Mouse (Mus musculus): Measurements from ENCODE around the gene Col6a4. TPM values are rescaled to one million over a fixed set of nuclear protein-coding genes. Genes with fewer than 3 reads are reported as not detected.

Col6a4 gene
- polyA plus RNA-seq, 1 experiment from 2014 or later = 0.86 TPM

- H3K36me3 ChIP-seq (ENCODE audit: insufficient read depth, low read length) = no peaks in the 10 kb centered on the region
- H3K27me3 ChIP-seq (ENCODE audit: insufficient read depth, low read length) = no peaks in the 10 kb centered on the region
- no peak overlapping the region for H3K4me2 ChIP-seq (ENCODE audit: low read length)
- DNase-seq (ENCODE audit: low spot score) (no peak), ATAC-seq (replicated peaks; ENCODE audit: low FRiP score, low read depth) (no peak)
- H3K27ac ChIP-seq = no peak overlapping the region
- no peaks in the 10 kb centered on the region for H3K4me1 ChIP-seq (replicated peaks; ENCODE audit: insufficient read depth, low read length)
- TF ChIP-seq CTCF (IDR thresholded peaks at IDR 0.05; ENCODE audit: low read depth) = no peak
- no peak overlapping the region for H3K9ac ChIP-seq (ENCODE audit: low read depth, low read length)
- 7% methylated on average over 13 of the region's 13 CpGs for WGBS
- H3K9me3 ChIP-seq (replicated peaks; ENCODE audit: low read length) = no peaks in the 10 kb centered on the region
- no peak overlapping the region for H3K4me3 ChIP-seq (replicated peaks; ENCODE audit: low read depth, low read length)
Observed at GRCm38 (mm10) chr9:105976871-105977270, 119.7 kb downstream of the Col6a4 start.

GRCm38 (mm10) chr9:105976314-105976713 is 120.3 kb downstream of the Col6a4 start:
- no peak for TF ChIP-seq CTCF (IDR thresholded peaks at IDR 0.05; ENCODE audit: low read depth)
- no peak overlapping the region for H3K27ac ChIP-seq
- WGBS = 39% methylated on average over 6 of the region's 6 CpGs

GRCm38 (mm10) chr9:105973736-105974135 is 122.8 kb downstream of the Col6a4 start:
- no peaks in the 10 kb centered on the region for H3K4me1 ChIP-seq (replicated peaks; ENCODE audit: insufficient read depth, low read length)
- H3K9me3 ChIP-seq (replicated peaks; ENCODE audit: low read length) = no peaks in the 10 kb centered on the region
- H3K4me2 ChIP-seq (ENCODE audit: low read length) = no peak overlapping the region
- DNase-seq (ENCODE audit: low spot score) (no peak), ATAC-seq (replicated peaks; ENCODE audit: low FRiP score, low read depth) (no peak)
- no peak overlapping the region for H3K27ac ChIP-seq
- TF ChIP-seq CTCF (IDR thresholded peaks at IDR 0.05; ENCODE audit: low read depth) = no peak
- no peaks in the 10 kb centered on the region for H3K36me3 ChIP-seq (ENCODE audit: insufficient read depth, low read length)
- no peaks in the 10 kb centered on the region for H3K27me3 ChIP-seq (ENCODE audit: insufficient read depth, low read length)
- H3K9ac ChIP-seq (ENCODE audit: low read depth, low read length) = no peak overlapping the region
- no peak overlapping the region for H3K4me3 ChIP-seq (replicated peaks; ENCODE audit: low read depth, low read length)
- 70% methylated on average over 1 of the region's 1 CpGs for WGBS

More at GRCm38 (mm10) chr9:105976314-105976713, 120.3 kb downstream of the Col6a4 start:
- no peaks in the 10 kb centered on the region for H3K9me3 ChIP-seq (replicated peaks; ENCODE audit: low read length)
- H3K36me3 ChIP-seq (ENCODE audit: insufficient read depth, low read length) = no peaks in the 10 kb centered on the region
- ATAC-seq (replicated peaks; ENCODE audit: low FRiP score, low read depth) = no peak
- H3K27me3 ChIP-seq (ENCODE audit: insufficient read depth, low read length) = no peaks in the 10 kb centered on the region
- no peaks in the 10 kb centered on the region for H3K4me1 ChIP-seq (replicated peaks; ENCODE audit: insufficient read depth, low read length)
- H3K9ac ChIP-seq (ENCODE audit: low read depth, low read length) = no peak overlapping the region
- DNase-seq (ENCODE audit: low spot score) = no peak
- H3K4me2 ChIP-seq (ENCODE audit: low read length) = no peak overlapping the region
- no peak overlapping the region for H3K4me3 ChIP-seq (replicated peaks; ENCODE audit: low read depth, low read length)

GRCm38 (mm10) chr9:105972031-105972430 is 124.6 kb downstream of the Col6a4 start:
- no peak for TF ChIP-seq CTCF (IDR thresholded peaks at IDR 0.05; ENCODE audit: low read depth)
- no peak for DNase-seq (ENCODE audit: low spot score)
- Histone ChIP-seq H3K9me3 (replicated peaks; ENCODE audit: low read length) (no peaks in the 10 kb centered on the region), H3K4me3 (replicated peaks; ENCODE audit: low read depth, low read length) (no peak overlapping the region), H3K9ac (ENCODE audit: low read depth, low read length) (no peak overlapping the region), H3K27ac (no peak overlapping the region), H3K36me3 (ENCODE audit: insufficient read depth, low read length) (no peaks in the 10 kb centered on the region), H3K4me2 (ENCODE audit: low read length) (no peak overlapping the region), H3K4me1 (replicated peaks; ENCODE audit: insufficient read depth, low read length) (no peaks in the 10 kb centered on the region), H3K27me3 (ENCODE audit: insufficient read depth, low read length) (no peaks in the 10 kb centered on the region)
- WGBS = 90% methylated on average over 3 of the region's 3 CpGs
- no peak for ATAC-seq (replicated peaks; ENCODE audit: low FRiP score, low read depth)

- Histone ChIP-seq H3K27me3 (ENCODE audit: insufficient read depth, low read length) (no peaks in the 10 kb centered on the region), H3K9ac (ENCODE audit: low read depth, low read length) (no peak overlapping the region), H3K4me1 (replicated peaks; ENCODE audit: insufficient read depth, low read length) (no peaks in the 10 kb centered on the region), H3K4me3 (replicated peaks; ENCODE audit: low read depth, low read length) (no peak overlapping the region), H3K9me3 (replicated peaks; ENCODE audit: low read length) (no peaks in the 10 kb centered on the region), H3K36me3 (ENCODE audit: insufficient read depth, low read length) (no peaks in the 10 kb centered on the region), H3K27ac (no peak overlapping the region), H3K4me2 (ENCODE audit: low read length) (no peak overlapping the region)
- TF ChIP-seq CTCF (IDR thresholded peaks at IDR 0.05; ENCODE audit: low read depth) = no peak
- ATAC-seq (replicated peaks; ENCODE audit: low FRiP score, low read depth) = no peak
- no peak for DNase-seq (ENCODE audit: low spot score)
- 92% methylated on average over 14 of the region's 14 CpGs for WGBS
Observed at GRCm38 (mm10) chr9:105971351-105971894, 125.2 kb downstream of the Col6a4 start.

GRCm38 (mm10) chr9:105970901-105971300 is 125.7 kb downstream of the Col6a4 start:
- ATAC-seq (replicated peaks; ENCODE audit: low FRiP score, low read depth) (no peak), DNase-seq (ENCODE audit: low spot score) (no peak)
- H3K4me1 ChIP-seq (replicated peaks; ENCODE audit: insufficient read depth, low read length) = no peaks in the 10 kb centered on the region
- H3K9ac ChIP-seq (ENCODE audit: low read depth, low read length) = no peak overlapping the region
- H3K9me3 ChIP-seq (replicated peaks; ENCODE audit: low read length) = no peaks in the 10 kb centered on the region
- 82% methylated on average over 5 of the region's 5 CpGs for WGBS
- H3K27ac ChIP-seq = no peak overlapping the region
- no peak overlapping the region for H3K4me2 ChIP-seq (ENCODE audit: low read length)
- no peaks in the 10 kb centered on the region for H3K36me3 ChIP-seq (ENCODE audit: insufficient read depth, low read length)
- no peak for TF ChIP-seq CTCF (IDR thresholded peaks at IDR 0.05; ENCODE audit: low read depth)
- H3K27me3 ChIP-seq (ENCODE audit: insufficient read depth, low read length) = no peaks in the 10 kb centered on the region
- H3K4me3 ChIP-seq (replicated peaks; ENCODE audit: low read depth, low read length) = no peak overlapping the region

GRCm38 (mm10) chr9:105967976-105968375 is 128.6 kb downstream of the Col6a4 start:
- H3K4me2 ChIP-seq (ENCODE audit: low read length) = no peak overlapping the region
- no peak for ATAC-seq (replicated peaks; ENCODE audit: low FRiP score, low read depth)
- H3K9me3 ChIP-seq (replicated peaks; ENCODE audit: low read length) = no peaks in the 10 kb centered on the region
- no peak for DNase-seq (ENCODE audit: low spot score)
- H3K9ac ChIP-seq (ENCODE audit: low read depth, low read length) = no peak overlapping the region
- H3K4me3 ChIP-seq (replicated peaks; ENCODE audit: low read depth, low read length) = no peak overlapping the region
- no peaks in the 10 kb centered on the region for H3K36me3 ChIP-seq (ENCODE audit: insufficient read depth, low read length)
- WGBS = 78% methylated on average over 5 of the region's 5 CpGs
- no peak overlapping the region for H3K27ac ChIP-seq
- no peaks in the 10 kb centered on the region for H3K27me3 ChIP-seq (ENCODE audit: insufficient read depth, low read length)
- TF ChIP-seq CTCF (IDR thresholded peaks at IDR 0.05; ENCODE audit: low read depth) = no peak
- no peaks in the 10 kb centered on the region for H3K4me1 ChIP-seq (replicated peaks; ENCODE audit: insufficient read depth, low read length)
